Mouse (Mus musculus) intestine, embryonic 14.5 days (tissue): ENCODE measurements around the gene Gm13539. TPM values are rescaled to one million over a fixed set of nuclear protein-coding genes. Genes with fewer than 3 reads are reported as not detected.
A peak's percentile ranks its signal among the peaks of the same experiment; 100 is the strongest.
"Not testable (repeated sequence)": the region's sequence is repeated elsewhere in the genome, so short reads cannot be mapped to it uniquely, and the experiment has no call there.

Experiments
- ATAC-seq: fragments of 200-750 bp; cut with Nextera tagmentation; replicated peaks from 2 replicates; pipeline ENCODE4 v1.8.0; 2017; ENCODE audit warnings: low read depth, moderate number of reproducible peaks, moderate TSS enrichment, moderate library complexity; ENCODE audit not compliant: low FRiP score, low TSS enrichment
- DNase-seq: peaks from one replicate; pipeline ENCODE4 v3.0.0-alpha.2; 2018; ENCODE audit warnings: low spot score
- H3K27ac ChIP-seq: fragments of 300-500 bp; sonication (generic); 2 replicates; pipeline ENCODE4 v1.5.1; 2014; ENCODE audit warnings: low read depth, mild to moderate bottlenecking, control low read depth
- H3K27me3 ChIP-seq: fragments of 300-500 bp; sonication (generic); replicated peaks from 2 replicates; pipeline ENCODE4 v1.6.1; 2014; ENCODE audit warnings: low read length, control low read depth; ENCODE audit not compliant: control insufficient read depth, insufficient read depth
- H3K36me3 ChIP-seq: fragments of 300-500 bp; sonication (generic); 2 replicates; pipeline ENCODE4 v1.6.1; 2014; ENCODE audit warnings: low read length, control low read depth; ENCODE audit not compliant: control insufficient read depth, insufficient read depth
- H3K4me1 ChIP-seq: fragments of 300-500 bp; sonication (generic); replicated peaks from 2 replicates; pipeline ENCODE4 v1.6.1; 2014; ENCODE audit warnings: low read length, control low read depth, mixed read lengths; ENCODE audit not compliant: control insufficient read depth, insufficient read depth
- H3K4me2 ChIP-seq: fragments of 300-500 bp; sonication (generic); 2 replicates; pipeline ENCODE4 v1.6.1; 2014; ENCODE audit warnings: low read length
- H3K4me3 ChIP-seq: fragments of 300-500 bp; sonication (generic); 2 replicates; pipeline ENCODE4 v1.5.1; 2014; ENCODE audit warnings: low read depth, low read length, control low read depth, mixed read lengths
- H3K9ac ChIP-seq: fragments of 300-500 bp; sonication (generic); 2 replicates; pipeline ENCODE4 v1.6.1; 2014; ENCODE audit warnings: mild to moderate bottlenecking, low read length
- H3K9me3 ChIP-seq: fragments of 300-500 bp; sonication (generic); 2 replicates; pipeline ENCODE4 v1.6.1; 2016; ENCODE audit warnings: low read length, control low read depth; ENCODE audit not compliant: control insufficient read depth
- WGBS: fragments of 180-500 bp; shearing (Covaris S2); extraction: QIAGEN DNeasy Blood & Tissue Kit; methylation state at CpG from one replicate; pipeline ENCODE4 v1.1.7; 2014; 5-methylcytosine and 5-hydroxymethylcytosine counted together
- polyA plus RNA-seq: library from polyadenylated mRNA; unstranded; fragments of >200 nt; fragmentation: Nextera tagmentation; extraction: Ambion mirVana; gene quantifications from 2 replicates; pipeline ENCODE4 v1.2.1, GENCODE M21; 2014

Gene Gm13539
- polyA plus RNA-seq, 1 experiment from 2014 or later, result not detected

- H3K4me2 ChIP-seq, result no peak overlapping the region
- no peaks in the 10 kb centered on the region for H3K9me3 ChIP-seq
- H3K4me3 ChIP-seq, result no peak overlapping the region
- no peaks in the 10 kb centered on the region for H3K27me3 ChIP-seq
- H3K27ac ChIP-seq, result no peak overlapping the region
- no peak for DNase-seq
- no peak overlapping the region for H3K9ac ChIP-seq
- WGBS, result 75% methylated on average over 2 of the region's 2 CpGs
- H3K36me3 ChIP-seq, result no peaks in the 10 kb centered on the region
- H3K4me1 ChIP-seq, result no peaks in the 10 kb centered on the region
- ATAC-seq, result no peak
These were observed 29.7 kb downstream of the Gm13539 start for GRCm38 (mm10) chr2:25811711-25812110.

- Histone ChIP-seq H3K27ac (no peak overlapping the region), H3K27me3 (no peaks in the 10 kb centered on the region), H3K4me3 (no peak overlapping the region), H3K4me1 (no peaks in the 10 kb centered on the region), H3K9ac (no peak overlapping the region), H3K9me3 (no peaks in the 10 kb centered on the region), H3K4me2 (no peak overlapping the region), H3K36me3 (no peaks in the 10 kb centered on the region)
- ATAC-seq, result no peak
- DNase-seq, result no peak
- WGBS, result 81% methylated on average over 5 of the region's 5 CpGs
These were observed 31.3 kb downstream of the Gm13539 start for GRCm38 (mm10) chr2:25813364-25813763.

- H3K4me3 ChIP-seq, H3K4me2 ChIP-seq, H3K36me3 ChIP-seq, H3K9ac ChIP-seq, DNase-seq, H3K27ac ChIP-seq, H3K27me3 ChIP-seq, H3K4me1 ChIP-seq, H3K9me3 ChIP-seq, ATAC-seq: not testable (repeated sequence)
- 83% methylated on average over 1 of the region's 1 CpGs for WGBS
These were observed 33.7 kb downstream of the Gm13539 start, which contains the start of gene Glt6d1 for GRCm38 (mm10) chr2:25815748-25816147. Gene Glt6d1 (minus strand): TSS chr2:25815848.

GRCm38 (mm10) chr2:25822806-25823205 is 40.7 kb downstream of the Gm13539 start, which contains the start of gene Lcn9:
Gene Lcn9 (plus strand): TSS chr2:25823153.
- ATAC-seq, result no peak
- Histone ChIP-seq H3K9ac (no peak within 1 kb of the TSS), H3K27me3 (no peaks in the 10 kb centered on the region), H3K4me2 (no peak within 1 kb of the TSS), H3K36me3 (no peaks in the 10 kb centered on the region), H3K27ac (no peak within 1 kb of the TSS), H3K4me1 (no peaks in the 10 kb centered on the region), H3K4me3 (no peak within 1 kb of the TSS), H3K9me3 (no peaks in the 10 kb centered on the region)
- WGBS, result 83% methylated on average over 1 of the region's 1 CpGs
- no peak for DNase-seq

GRCm38 (mm10) chr2:25824751-25825150 is 42.7 kb downstream of the Gm13539 start:
- H3K9ac ChIP-seq, result no peak overlapping the region
- H3K36me3 ChIP-seq, result no peaks in the 10 kb centered on the region
- no peak for ATAC-seq
- H3K4me1 ChIP-seq, result no peaks in the 10 kb centered on the region
- no peak for DNase-seq
- H3K27me3 ChIP-seq, result no peaks in the 10 kb centered on the region
- H3K9me3 ChIP-seq, result no peaks in the 10 kb centered on the region
- no peak overlapping the region for H3K4me3 ChIP-seq
- no peak overlapping the region for H3K27ac ChIP-seq
- 91% methylated on average over 3 of the region's 3 CpGs for WGBS
- H3K4me2 ChIP-seq, result no peak overlapping the region

- ATAC-seq (no peak), DNase-seq (no peak)
- Histone ChIP-seq H3K4me3 (no peak overlapping the region), H3K27me3 (no peaks in the 10 kb centered on the region), H3K9me3 (no peaks in the 10 kb centered on the region), H3K36me3 (no peaks in the 10 kb centered on the region), H3K4me1 (no peaks in the 10 kb centered on the region), H3K9ac (no peak overlapping the region), H3K4me2 (no peak overlapping the region), H3K27ac (no peak overlapping the region)
- 75% methylated on average over 8 of the region's 8 CpGs for WGBS
These were observed 46.4 kb downstream of the Gm13539 start for GRCm38 (mm10) chr2:25828344-25828947.

GRCm38 (mm10) chr2:25830786-25831185 is 48.7 kb downstream of the Gm13539 start:
- Histone ChIP-seq H3K27ac (no peak overlapping the region), H3K4me3 (no peak overlapping the region), H3K9me3 (no peaks in the 10 kb centered on the region), H3K4me2 (no peak overlapping the region), H3K4me1 (no peaks in the 10 kb centered on the region), H3K27me3 (no peaks in the 10 kb centered on the region), H3K9ac (no peak overlapping the region), H3K36me3 (no peaks in the 10 kb centered on the region)
- DNase-seq (no peak), ATAC-seq (no peak)
- WGBS, result 78% methylated on average over 3 of the region's 3 CpGs

- H3K4me1 ChIP-seq, result no peaks in the 10 kb centered on the region
- H3K9me3 ChIP-seq, result no peaks in the 10 kb centered on the region
- no peak overlapping the region for H3K27ac ChIP-seq
- H3K27me3 ChIP-seq, result no peaks in the 10 kb centered on the region
- H3K36me3 ChIP-seq, result no peaks in the 10 kb centered on the region
- DNase-seq (peak; percentile 93), ATAC-seq (peak; percentile 83)
- H3K9ac ChIP-seq, result no peak overlapping the region
- 44% methylated on average over 5 of the region's 5 CpGs for WGBS
- no peak overlapping the region for H3K4me3 ChIP-seq
- no peak overlapping the region for H3K4me2 ChIP-seq
These were observed 54.2 kb downstream of the Gm13539 start for GRCm38 (mm10) chr2:25836291-25836690.
